Mouse (Mus musculus) cerebellum, adult 11 months (tissue): ENCODE measurements at regions not wholly inside any gene's neighbourhood (a gene's known extent, or its start where the extent isn't known, plus 50 kb on each side); places are given as distances from the start of the nearest gene placed in this dataset.
A peak's percentile ranks its signal among the peaks of the same experiment; 100 is the strongest.

Source experiments
- DNase-seq: peaks from one replicate; pipeline ENCODE4 v3.0.0; 2022

- DNase-seq = no peak
These were observed 128.8 kb upstream of the Dock1 start for GRCm38 (mm10) chr7:134541699-134542098.

- no peak for DNase-seq
These were observed 124.3 kb upstream of the Dock1 start for GRCm38 (mm10) chr7:134546187-134546586.

DNA sequence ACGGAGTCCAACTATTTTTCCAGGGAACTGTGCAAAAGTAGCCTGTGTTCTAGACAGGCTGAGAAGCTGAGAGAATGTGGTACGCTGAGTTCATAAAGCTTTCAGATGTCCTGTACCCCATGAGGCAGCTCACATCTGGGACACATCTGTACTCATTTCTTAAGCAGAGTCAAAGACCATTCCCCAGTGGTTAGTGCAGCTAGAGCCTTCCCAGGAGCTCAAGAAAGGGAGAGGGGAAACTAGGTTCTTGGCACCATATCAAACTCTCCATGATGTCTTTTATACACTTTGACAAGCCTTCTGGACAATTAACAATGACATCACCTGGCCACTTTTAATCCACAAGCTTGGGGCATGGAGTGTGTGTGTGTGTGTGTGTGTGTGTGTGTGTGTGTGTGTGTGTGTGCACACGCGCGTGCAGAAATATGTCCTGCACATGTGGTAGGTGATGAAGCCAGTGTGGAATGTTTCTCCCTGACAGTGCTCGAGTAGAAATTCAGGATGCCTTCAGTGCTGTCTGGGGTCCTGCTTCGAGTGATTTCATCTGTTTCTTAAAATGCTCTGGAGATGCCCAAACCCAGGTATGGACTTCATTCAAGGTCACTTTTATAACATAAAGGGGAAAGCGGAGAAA, 121.1 kb upstream of the Dock1 start:
- DNase-seq = no peak

GRCm38 (mm10) chr7:134550221-134550809, 120.1 kb upstream of the Dock1 start:
- DNase-seq = no peak

DNA sequence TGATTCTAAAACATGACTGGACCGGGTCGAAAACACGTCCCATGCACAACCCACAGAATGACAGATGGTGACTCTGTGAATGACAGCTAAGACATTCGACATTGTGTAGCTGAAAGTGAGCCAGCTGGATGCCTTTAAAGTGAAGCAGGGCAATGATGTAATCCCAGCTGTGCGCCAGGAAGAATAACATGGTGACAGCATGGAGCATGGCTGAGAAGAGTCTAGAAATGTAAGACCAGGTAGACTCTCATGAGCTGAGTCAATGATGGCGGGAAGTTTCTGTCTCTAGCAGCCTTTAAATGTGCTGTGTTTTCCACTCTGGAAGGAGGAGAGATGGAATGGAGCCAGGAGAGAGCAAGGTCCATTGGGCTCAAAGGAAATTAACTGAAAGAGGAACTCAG, 118.4 kb upstream of the Dock1 start:
- no peak for DNase-seq

DNA sequence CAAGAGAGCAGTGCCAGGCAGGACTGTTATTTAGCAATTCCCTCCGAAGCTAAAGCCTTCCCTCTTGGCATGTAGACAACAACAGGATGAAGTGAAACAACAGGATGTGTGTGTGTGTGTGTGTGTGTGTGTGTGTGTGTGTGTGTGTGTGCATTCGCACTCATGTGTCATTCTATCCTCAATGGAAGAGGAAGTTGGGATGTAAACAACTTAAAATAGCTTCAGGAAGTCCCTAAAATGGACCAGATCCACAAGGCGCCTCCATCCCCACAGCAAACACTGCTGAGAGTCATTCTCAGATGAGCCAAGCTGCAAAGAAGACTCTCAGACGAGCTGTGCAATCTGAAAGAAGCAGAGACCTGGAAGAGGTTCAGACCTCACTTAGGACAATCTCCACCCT, 114.4 kb upstream of the Dock1 start:
- no peak for DNase-seq

DNA sequence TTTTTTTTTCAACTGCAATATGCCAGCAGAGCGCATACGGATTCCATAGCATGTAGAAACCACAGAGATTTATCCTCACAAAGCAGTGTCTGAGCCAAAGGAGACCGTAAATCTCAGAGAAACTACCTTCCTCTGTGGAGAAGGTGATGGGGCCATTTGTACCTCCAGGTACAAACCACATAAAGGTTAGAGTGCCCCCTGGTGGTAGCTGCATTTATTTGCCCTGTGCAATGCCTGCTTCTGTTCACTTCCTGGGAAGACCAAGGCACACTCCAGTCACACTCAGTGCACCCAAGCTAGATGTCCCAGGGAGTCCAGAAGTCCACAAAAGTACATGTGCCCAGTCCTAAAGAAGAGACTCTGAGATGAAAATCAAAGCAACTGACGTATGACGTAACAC, 104.1 kb upstream of the Dock1 start:
- DNase-seq = peak; percentile 12

DNA sequence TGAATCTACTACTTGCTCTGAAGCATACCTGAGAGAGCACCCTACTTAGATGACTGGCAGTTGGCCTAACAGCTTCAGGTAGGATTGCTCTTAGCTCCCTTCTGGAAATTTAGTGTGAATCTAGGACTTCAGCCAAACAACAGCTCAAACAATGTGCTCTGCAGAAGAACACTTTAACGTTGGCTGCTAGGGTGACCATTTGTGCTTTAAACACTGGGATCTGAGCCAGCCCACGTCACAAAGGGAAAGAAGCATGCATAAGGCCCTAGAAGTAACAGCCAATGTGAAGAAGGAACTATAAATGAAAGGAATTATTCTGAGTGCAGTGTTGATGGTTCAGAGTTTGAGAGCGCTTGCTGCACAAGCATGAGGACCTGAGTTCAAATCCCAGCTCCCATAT, 101.2 kb upstream of the Dock1 start:
- DNase-seq = no peak

- no peak for DNase-seq
These were observed 100.2 kb upstream of the Dock1 start for GRCm38 (mm10) chr7:134570176-134570810.

DNA sequence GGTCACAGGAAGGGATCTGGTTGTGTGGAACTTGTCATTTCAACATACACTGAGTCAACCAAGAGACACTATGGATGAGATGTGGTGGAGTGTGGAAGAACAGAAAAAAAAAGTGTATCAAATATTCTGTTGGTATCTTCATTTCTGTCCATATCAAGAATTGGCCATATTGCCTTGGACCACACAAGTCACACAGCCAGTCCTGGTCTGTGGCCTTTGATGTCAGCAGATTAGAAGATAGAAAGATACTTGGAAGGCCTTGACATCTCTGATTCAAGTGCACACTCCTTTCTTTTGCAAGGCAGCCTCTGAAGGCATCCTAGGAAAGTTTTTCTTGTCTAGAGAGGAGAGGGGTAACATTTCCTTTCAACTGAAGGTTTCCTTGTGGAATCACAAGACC, 88.7 kb upstream of the Dock1 start:
- DNase-seq = no peak

DNA sequence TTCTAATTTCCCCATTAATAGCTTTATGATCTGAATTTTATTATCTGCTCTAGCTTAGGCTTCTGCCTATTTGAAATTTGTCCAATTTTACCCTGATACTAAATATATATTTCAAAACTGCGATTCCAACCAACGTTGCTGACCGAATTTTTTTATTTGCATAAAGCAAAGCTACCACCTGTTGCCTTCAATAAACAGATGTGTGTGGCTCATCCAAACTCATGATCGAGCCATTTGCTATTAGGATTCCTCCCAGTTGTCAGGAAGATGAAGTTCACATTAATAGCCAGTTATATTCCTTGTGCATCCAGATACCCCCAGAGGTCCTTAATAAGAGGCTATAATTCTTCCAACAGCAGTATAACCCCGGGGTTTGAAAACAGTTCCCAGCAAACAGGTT, 85.0 kb upstream of the Dock1 start:
- DNase-seq = no peak

DNA sequence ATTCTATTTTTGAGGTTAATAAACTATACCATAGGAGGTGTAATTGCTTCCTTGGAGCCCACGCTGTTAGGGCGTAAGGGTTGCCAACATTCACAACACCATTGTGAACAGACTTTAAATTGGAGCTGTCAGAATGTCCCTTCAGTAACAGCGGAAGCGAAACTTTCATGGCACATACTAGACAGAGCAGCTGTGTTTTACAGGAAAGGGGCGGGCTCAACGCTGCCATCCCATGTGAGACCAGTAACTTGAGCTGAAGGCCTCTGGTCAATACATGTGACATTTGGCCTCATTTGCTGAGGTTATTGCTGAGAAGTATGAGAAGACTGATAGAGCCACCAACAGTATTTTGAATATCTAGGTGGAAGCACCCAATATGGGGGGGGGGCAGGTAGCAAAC, 83.5 kb upstream of the Dock1 start:
- DNase-seq = no peak

- no peak for DNase-seq
These were observed 62.6 kb upstream of the Dock1 start for GRCm38 (mm10) chr7:134607886-134608285.

DNA sequence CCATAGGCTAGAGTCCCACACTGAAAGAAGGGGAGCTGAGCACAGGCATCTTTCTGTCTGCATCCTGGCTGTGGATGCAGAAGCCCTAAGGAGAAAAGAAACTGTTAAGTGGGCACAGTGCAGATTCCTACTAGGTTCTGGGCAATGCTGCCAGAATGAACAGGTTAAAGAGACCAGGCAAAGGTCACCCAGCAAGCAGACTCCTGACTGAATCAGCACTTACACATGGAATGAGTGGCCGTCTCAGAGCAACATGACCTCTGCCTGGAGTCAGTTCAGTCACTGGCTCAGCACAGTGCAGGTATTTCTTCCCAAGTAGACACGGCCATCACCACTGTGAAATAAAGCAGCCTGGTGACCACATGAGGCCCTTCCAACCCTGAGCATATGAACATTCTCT, 60.3 kb upstream of the Dock1 start:
- DNase-seq = no peak

- DNase-seq = no peak
These were observed 59.1 kb upstream of the Dock1 start for GRCm38 (mm10) chr7:134611371-134611770.

GRCm38 (mm10) chr7:134612175-134612633, 58.2 kb upstream of the Dock1 start:
- peak; percentile 0 for DNase-seq

- no peak for DNase-seq
These were observed 51.1 kb upstream of the Dock1 start for GRCm38 (mm10) chr7:134619220-134619975.

DNA sequence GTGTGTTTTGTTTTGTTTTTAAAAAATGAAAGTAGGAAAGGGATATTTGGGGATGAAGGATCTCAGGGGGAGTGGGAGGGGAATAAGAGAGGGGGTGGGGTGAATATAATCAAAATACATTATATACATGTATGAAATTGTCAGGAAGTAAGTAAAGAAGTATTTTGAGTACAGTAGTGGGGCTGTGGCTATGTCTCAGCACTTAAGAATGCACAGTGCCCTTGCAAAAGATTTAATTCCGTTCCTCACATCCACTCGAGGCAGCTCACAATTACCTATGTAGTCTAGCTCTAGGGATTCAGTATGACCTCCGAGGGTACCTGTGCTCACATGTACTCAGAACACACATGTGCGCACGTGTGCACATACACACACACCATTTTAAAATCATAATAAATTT, 50.4 kb upstream of the Dock1 start:
- no peak for DNase-seq
